Mouse (Mus musculus) left cerebral cortex, adult 18-20 months (tissue): Measurements from ENCODE around the gene Psmc3ip. TPM values are rescaled to one million over a fixed set of nuclear protein-coding genes. Genes with fewer than 3 reads are reported as not detected.

Source experiments
- DNase-seq, 2 experiments: peaks; one replicate each; pipeline ENCODE4 v3.0.0; 2021 to 2022; ENCODE audit warnings: low spot score in 2 of 2, mixed read lengths in 1 of 2
- microRNA-seq, 2 experiments: library from miRNA; unstranded; fragments of <30 nt; microRNA quantifications; one replicate each; pipeline ENCODE4 v1.2.0; 2021
- total RNA-seq, 2 experiments: library from RNA; stranded (reverse); gene quantifications; 2 replicates each; pipeline ENCODE4 v1.2.3; 2021

Gene Psmc3ip
- total RNA-seq, 2 experiments from 2014 or later, result 3.0 to 3.6 TPM

- peak; percentile 79 to 92 for DNase-seq
Measured at GRCm38 (mm10) chr11:101057860-101058259, 37.4 kb downstream of the Psmc3ip start.

DNA sequence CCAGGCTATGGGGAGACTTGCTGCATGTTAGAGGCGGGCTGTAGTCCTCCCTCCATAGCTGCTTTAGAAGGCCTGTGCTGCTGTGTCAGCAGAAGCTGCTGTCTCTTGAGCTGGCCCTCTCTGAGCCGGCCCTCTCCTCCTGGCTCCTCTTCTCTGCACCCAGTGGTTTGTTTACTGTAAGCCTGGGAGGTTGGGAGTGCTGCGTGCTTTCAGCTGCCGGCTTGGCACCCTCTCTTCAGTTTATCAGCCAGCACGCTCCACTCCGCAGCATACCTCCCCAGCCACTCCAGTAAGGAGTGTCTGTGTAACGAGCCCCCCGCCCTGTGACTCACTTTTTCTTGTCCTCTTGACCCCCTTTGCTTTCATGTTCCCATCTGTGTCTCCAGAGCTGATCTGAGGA is 38.4 kb downstream of the Psmc3ip start:
- DNase-seq, result no peak

DNA sequence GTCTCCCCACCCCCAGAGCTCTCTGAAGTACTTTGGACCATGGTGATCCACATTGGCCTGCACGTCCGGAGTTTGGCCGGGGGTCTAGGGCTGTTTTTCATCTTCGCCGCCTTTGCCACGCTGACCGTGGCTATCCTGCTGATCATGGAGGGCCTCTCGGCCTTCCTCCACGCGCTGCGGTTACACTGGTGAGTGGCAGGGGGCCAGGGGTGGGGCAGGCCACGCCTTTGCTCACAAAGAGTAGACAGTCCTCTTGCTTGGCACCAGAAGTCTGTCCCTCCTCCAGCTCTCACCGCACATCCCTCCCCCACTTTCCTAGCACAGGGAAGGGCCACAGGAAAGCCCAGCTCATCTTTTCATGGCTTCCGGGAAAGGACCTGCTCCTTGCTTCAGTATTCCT is 39.8 kb downstream of the Psmc3ip start:
- no peak for DNase-seq

DNA sequence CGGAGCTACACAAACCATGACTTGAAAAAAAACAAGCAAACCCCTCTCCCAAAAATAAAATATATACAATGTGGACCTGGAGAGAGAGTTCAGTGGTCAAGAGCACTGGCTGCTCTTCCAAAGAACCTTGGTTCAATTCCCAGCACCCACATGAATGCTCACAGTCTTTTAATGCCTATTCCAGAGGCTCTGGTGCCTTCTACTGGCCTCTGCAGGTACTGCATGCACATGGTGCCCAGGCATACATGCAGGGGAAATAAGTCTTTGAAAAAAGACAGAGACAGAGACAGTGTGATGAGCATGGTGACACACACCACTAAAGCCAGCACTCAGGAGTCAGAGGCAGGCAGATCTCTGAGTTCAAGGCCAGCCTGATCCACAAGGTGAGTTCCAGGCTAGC is 41.3 kb downstream of the Psmc3ip start:
- no peak for DNase-seq

- peak in 1 of 2 experiments; percentile 46 for DNase-seq
Measured at GRCm38 (mm10) chr11:101052751-101053473, 42.3 kb downstream of the Psmc3ip start.

DNA sequence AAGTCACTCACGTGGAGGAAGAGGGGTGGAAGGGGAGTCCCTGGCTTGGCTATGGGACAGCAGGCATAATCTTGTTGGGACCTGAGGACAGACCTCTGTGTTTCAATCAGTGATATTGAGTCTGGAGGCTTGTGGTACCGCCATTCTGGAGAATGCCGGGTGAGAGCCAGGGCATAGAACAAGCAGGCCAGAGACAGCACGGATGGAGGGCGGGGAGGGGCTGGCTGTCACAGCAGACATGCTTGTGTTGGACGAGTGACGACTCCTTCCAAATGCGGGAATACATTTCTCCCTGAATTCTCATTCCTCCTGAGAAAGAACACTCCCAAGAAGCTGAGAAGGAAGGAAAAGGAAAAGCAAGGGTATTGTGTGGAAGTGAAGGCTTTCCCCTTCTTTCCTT is 43.6 kb downstream of the Psmc3ip start:
- DNase-seq, result no peak

DNA sequence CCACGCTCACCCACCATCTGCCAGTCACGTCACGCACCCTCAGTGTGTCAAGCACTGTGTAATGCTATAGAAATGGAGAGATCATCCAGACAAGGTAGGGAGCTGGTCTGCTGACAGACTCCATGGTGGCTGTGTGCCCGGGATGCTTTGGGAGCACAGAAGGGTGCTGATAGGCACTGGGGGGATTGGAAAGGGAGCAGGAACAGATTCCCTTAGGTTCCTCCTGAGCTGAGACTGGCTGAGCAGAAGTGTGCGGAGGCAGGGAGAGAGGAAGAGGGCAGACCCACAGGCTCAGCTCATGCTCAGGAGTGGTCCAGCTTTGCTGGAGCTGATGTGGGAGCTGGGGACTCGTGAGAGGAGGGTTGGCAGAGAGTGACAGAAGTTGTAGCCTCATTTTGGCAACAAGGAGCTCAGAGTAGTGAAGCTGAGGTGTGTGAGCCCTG is 44.2 kb downstream of the Psmc3ip start:
- peak in 1 of 2 experiments; percentile 58 for DNase-seq

- DNase-seq, result peak in 1 of 2 experiments; percentile 58
Measured at GRCm38 (mm10) chr11:101050359-101050758, 44.9 kb downstream of the Psmc3ip start.

GRCm38 (mm10) chr11:101047502-101047901 is 47.7 kb downstream of the Psmc3ip start:
- no peak for DNase-seq

GRCm38 (mm10) chr11:101046440-101046839 is 48.8 kb downstream of the Psmc3ip start:
- DNase-seq, result no peak

DNA sequence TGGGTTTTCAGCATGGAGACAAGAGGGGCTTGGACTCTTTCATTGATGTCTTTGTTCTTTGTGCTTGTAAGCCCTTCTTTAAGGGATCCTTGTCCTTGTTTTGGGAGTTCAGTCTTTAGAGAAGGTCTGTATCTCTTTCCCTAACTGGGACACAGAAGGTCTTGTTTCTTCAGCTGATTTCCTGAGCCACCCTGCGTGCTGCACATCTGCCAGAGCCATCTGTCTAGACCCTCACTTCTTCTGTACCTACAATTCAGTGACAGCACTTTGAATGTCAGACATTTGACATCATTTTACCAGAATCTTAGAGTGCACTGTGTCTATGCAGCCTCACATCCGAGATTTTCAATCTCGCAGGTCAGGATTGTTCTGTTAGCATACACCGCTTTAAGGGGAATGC is 49.4 kb downstream of the Psmc3ip start:
- no peak for DNase-seq

Small RNAs within 50 kb of the gene (microRNA-seq; reads per million reads assigned to microRNA genes)
- 0 reads per million in 2 experiments for gene Gm27626

Other genes with a start within 250 kb of the Psmc3ip start
- 10 to 100 TPM; 26.8 to 28.0 TPM for gene Stat5b, start 244.7 kb downstream of the Psmc3ip start, total RNA-seq
- 1 to 10 TPM; 1.8 to 2.5 TPM for gene Stat5a, start 236.1 kb downstream of the Psmc3ip start, total RNA-seq
- gene Stat3, start 155.9 kb downstream of the Psmc3ip start, total RNA-seq, result 10 to 100 TPM; 38.8 to 46.7 TPM
- 10 to 100 TPM; 22.7 to 24.9 TPM for gene Cavin1, start 124.5 kb downstream of the Psmc3ip start, total RNA-seq
- 100 to 1,000 TPM; 423 to 445 TPM for gene Atp6v0a1, start 86.0 kb downstream of the Psmc3ip start, total RNA-seq
- gene Naglu, start 25.4 kb downstream of the Psmc3ip start, total RNA-seq, result 1 to 10 TPM; 7.0 to 7.9 TPM
- gene Hsd17b1, start 17.0 kb downstream of the Psmc3ip start, total RNA-seq, result under 1 TPM; 0.59 to 0.91 TPM
- gene Coasy, start 12.9 kb downstream of the Psmc3ip start, total RNA-seq, result 10 to 100 TPM; 22.5 to 24.6 TPM
- gene Mlx, start 8.2 kb downstream of the Psmc3ip start, total RNA-seq, result 10 to 100 TPM; 39.5 to 46.6 TPM
- gene Retreg3, start 24.5 kb upstream of the Psmc3ip start, total RNA-seq, result 10 to 100 TPM; 53.9 to 57.8 TPM
- gene Tubg1, start 24.5 kb upstream of the Psmc3ip start, total RNA-seq, result 10 to 100 TPM; 44.5 to 53.3 TPM
- 10 to 100 TPM; 48.6 to 54.5 TPM for gene Tubg2, start 60.5 kb upstream of the Psmc3ip start, total RNA-seq
- gene Cntnap1, start 75.1 kb upstream of the Psmc3ip start, total RNA-seq, result 100 to 1,000 TPM; 158 to 160 TPM
- 10 to 100 TPM; 14.2 to 16.7 TPM for gene Plekhh3, start 75.9 kb upstream of the Psmc3ip start, total RNA-seq
- under 1 TPM in 1 of 2 experiments, not detected in 1; 0.28 TPM for gene Ccr10, start 80.0 kb upstream of the Psmc3ip start, total RNA-seq
- gene Ezh1, start 131.0 kb upstream of the Psmc3ip start, total RNA-seq, result 10 to 100 TPM; 55.7 to 62.7 TPM
- gene Ramp2, start 150.6 kb upstream of the Psmc3ip start, total RNA-seq, result 10 to 100 TPM; 31.4 to 37.8 TPM
- gene Vps25, start 158.3 kb upstream of the Psmc3ip start, total RNA-seq, result 10 to 100 TPM; 56.8 to 65.8 TPM
- gene Wnk4, start 165.1 kb upstream of the Psmc3ip start, total RNA-seq, result 1 to 10 TPM; 7.0 to 8.8 TPM
- under 1 TPM; 0.46 to 0.56 TPM for gene Cntd1, start 183.6 kb upstream of the Psmc3ip start, total RNA-seq
- 100 to 1,000 TPM; 103 to 112 TPM for gene Coa3, start 183.7 kb upstream of the Psmc3ip start, total RNA-seq
- gene Becn1, start 206.8 kb upstream of the Psmc3ip start, total RNA-seq, result 100 to 1,000 TPM; 202 to 214 TPM
- 100 to 1,000 TPM; 128 to 131 TPM for gene Psme3, start 220.8 kb upstream of the Psmc3ip start, total RNA-seq
- gene Aoc2, start 229.6 kb upstream of the Psmc3ip start, total RNA-seq, result 1 to 10 TPM; 5.4 to 6.9 TPM
- under 1 TPM; 0.61 to 0.74 TPM for gene Aoc3, start 235.2 kb upstream of the Psmc3ip start, total RNA-seq